Mouse (Mus musculus): Measurements from ENCODE around the gene Wdr66. TPM values are rescaled to one million over a fixed set of nuclear protein-coding genes. Genes with fewer than 3 reads are reported as not detected.

Wdr66 gene
- polyA plus RNA-seq, 1 experiment from 2014 or later, result 6.8 TPM

DNA sequence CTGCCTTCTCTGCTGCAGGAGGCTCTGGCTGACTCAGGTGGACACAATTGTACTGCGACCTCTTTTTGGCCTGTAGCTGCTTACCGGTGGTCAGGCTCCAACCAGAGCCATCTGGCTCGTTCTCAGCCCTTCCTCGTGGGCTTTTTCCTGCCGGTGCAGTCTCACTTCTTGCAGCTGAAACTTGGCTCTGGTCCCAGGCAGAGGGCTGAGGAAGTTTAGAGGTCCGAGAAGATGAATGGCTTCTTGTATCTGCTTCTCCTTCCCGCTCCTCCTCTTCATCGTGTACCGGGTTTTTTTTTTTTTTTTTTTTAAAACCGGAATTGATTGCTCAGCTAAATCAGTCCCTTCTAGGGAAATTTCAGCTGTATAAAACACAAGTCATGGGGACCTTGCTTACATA lies 124.7 kb downstream of the Wdr66 start:
- H3K27me3 ChIP-seq (ENCODE audit: control insufficient read depth, insufficient read depth, low read length), result no peaks in the 10 kb centered on the region
- ATAC-seq (replicated peaks; ENCODE audit: insufficient number of reproducible peaks, low FRiP score, low TSS enrichment, low read depth) (no peak), DNase-seq (ENCODE audit: low spot score) (no peak)
- H3K27ac ChIP-seq (replicated peaks; ENCODE audit: low read depth, low read length), result no peak overlapping the region
- H3K9me3 ChIP-seq (replicated peaks; ENCODE audit: control insufficient read depth, low read length), result no peaks in the 10 kb centered on the region
- no peaks in the 10 kb centered on the region for H3K36me3 ChIP-seq (replicated peaks; ENCODE audit: control insufficient read depth, insufficient read depth, low read depth, low read length)
- no peak overlapping the region for H3K4me3 ChIP-seq (ENCODE audit: low read depth, low read length)
- WGBS, result 70% methylated on average over 10 of the region's 10 CpGs
- no peak overlapping the region for H3K9ac ChIP-seq (replicated peaks; ENCODE audit: low read length)
- no peaks in the 10 kb centered on the region for H3K4me1 ChIP-seq (ENCODE audit: control insufficient read depth, insufficient read depth, low read length)
- no peak overlapping the region for H3K4me2 ChIP-seq (ENCODE audit: low read depth, low read length)

Other genes with a start within 250 kb of the Wdr66 start
- gene Orai1, start 237.0 kb upstream of the Wdr66 start, polyA plus RNA-seq (2014; fragmentation: Nextera tagmentation; extraction: Ambion mirVana), result 9.1 and 9.6 TPM in 2 replicates
- 0.91 TPM in 1 of 2 replicates, not detected in the other for gene Morn3, start 205.1 kb upstream of the Wdr66 start, polyA plus RNA-seq (2014; fragmentation: Nextera tagmentation; extraction: Ambion mirVana)
- gene Tmem120b, start 183.7 kb upstream of the Wdr66 start, polyA plus RNA-seq (2014; fragmentation: Nextera tagmentation; extraction: Ambion mirVana), result 7.2 and 7.9 TPM in 2 replicates
- gene Rhof, start 119.4 kb upstream of the Wdr66 start, polyA plus RNA-seq (2014; fragmentation: Nextera tagmentation; extraction: Ambion mirVana), result 1.6 and 2.0 TPM in 2 replicates
- 9.6 and 9.8 TPM in 2 replicates for gene Setd1b, start 109.9 kb upstream of the Wdr66 start, polyA plus RNA-seq (2014; fragmentation: Nextera tagmentation; extraction: Ambion mirVana)
- 74.0 and 75.3 TPM in 2 replicates for gene Psmd9, start 82.7 kb upstream of the Wdr66 start, polyA plus RNA-seq (2014; fragmentation: Nextera tagmentation; extraction: Ambion mirVana)
- not detected in 2 replicates for gene Hpd, start 69.4 kb upstream of the Wdr66 start, polyA plus RNA-seq (2014; fragmentation: Nextera tagmentation; extraction: Ambion mirVana)
- gene Bcl7a, start 91.7 kb downstream of the Wdr66 start, polyA plus RNA-seq (2014; fragmentation: Nextera tagmentation; extraction: Ambion mirVana), result 39.0 and 39.5 TPM in 2 replicates
- gene Mlxip, start 142.7 kb downstream of the Wdr66 start, polyA plus RNA-seq (2014; fragmentation: Nextera tagmentation; extraction: Ambion mirVana), result 13.9 and 14.0 TPM in 2 replicates
- gene Lrrc43, start 237.2 kb downstream of the Wdr66 start, polyA plus RNA-seq (2014; fragmentation: Nextera tagmentation; extraction: Ambion mirVana), result 0.10 TPM in 1 of 2 replicates, not detected in the other
- gene Il31, start 237.4 kb downstream of the Wdr66 start, polyA plus RNA-seq (2014; fragmentation: Nextera tagmentation; extraction: Ambion mirVana), result not detected in 2 replicates

Data from embryonic facial prominence, embryonic 11.5 days (tissue).